Mouse (Mus musculus) small intestine, adult 2 months (tissue): Measurements from ENCODE around the gene Lgalsl. TPM values are rescaled to one million over a fixed set of nuclear protein-coding genes. Genes with fewer than 3 reads are reported as not detected.

Experiments
- H3K27ac ChIP-seq: fragments of 200-500 bp; 2 replicates; pipeline ENCODE4 v1.5.1; 2012; ENCODE audit warnings: low read depth, low read length, control low read depth, inconsistent platforms; ENCODE audit not compliant: insufficient read depth
- H3K27me3 ChIP-seq: fragments of 200-500 bp; 2 replicates; pipeline ENCODE4 v1.6.1; 2012; ENCODE audit warnings: mild to moderate bottlenecking, moderate library complexity, low read length, inconsistent platforms; ENCODE audit not compliant: control insufficient read depth, insufficient read depth
- H3K36me3 ChIP-seq: fragments of 200-500 bp; 2 replicates; pipeline ENCODE4 v1.6.1; 2012; ENCODE audit warnings: mild to moderate bottlenecking, low read length, control low read depth, inconsistent platforms; ENCODE audit not compliant: control insufficient read depth, insufficient read depth
- H3K4me1 ChIP-seq: fragments of 200-500 bp; 2 replicates; pipeline ENCODE4 v1.6.1; 2012; ENCODE audit warnings: low read length, inconsistent platforms, mixed read lengths; ENCODE audit not compliant: control insufficient read depth, insufficient read depth, insufficient read length
- H3K4me3 ChIP-seq: fragments of 200-500 bp; 2 replicates; pipeline ENCODE4 v1.5.1; 2012; ENCODE audit warnings: low read depth, mild to moderate bottlenecking, control low read depth, inconsistent platforms, low read length, moderate library complexity
- CTCF ChIP-seq: fragments of 200-500 bp; IDR thresholded peaks from 2 replicates; pipeline ENCODE4 v1.5.1; 2012; ENCODE audit warnings: low read depth, mild to moderate bottlenecking, control low read depth, inconsistent platforms, low read length, moderate library complexity, mixed read lengths; ENCODE audit not compliant: insufficient replicate concordance, insufficient read length; ENCODE audit errors: extremely low read depth
- POLR2A ChIP-seq: fragments of 200-500 bp; IDR thresholded peaks from 2 replicates; pipeline ENCODE4 v1.6.1; 2012; ENCODE audit warnings: low read depth, mild to moderate bottlenecking, control low read depth, inconsistent platforms, low read length, moderate library complexity
- WGBS: fragments of 180-500 bp; shearing (Covaris S2); methylation state at CpG from one replicate; pipeline ENCODE4 v1.1.7; 2018; 5-methylcytosine and 5-hydroxymethylcytosine counted together
- polyA plus RNA-seq: library from polyadenylated mRNA; depleted of rRNA; stranded (reverse); fragments of >200 nt; gene quantifications from 2 replicates; pipeline ENCODE4 v1.2.3, GENCODE M21; 2012

Lgalsl gene
- polyA plus RNA-seq, 1 experiment = 4.5 TPM

- H3K27ac ChIP-seq = peak overlapping the region; percentile 12; the same call in 1 of the 2 replicates
- peak overlapping the region; percentile 19; the same call in 1 of the 2 replicates for H3K4me3 ChIP-seq
- TF ChIP-seq CTCF (no peak), POLR2A (no peak)
- 52% methylated on average over 9 of the region's 9 CpGs for WGBS
- no peaks in the 10 kb centered on the region for H3K27me3 ChIP-seq
- H3K36me3 ChIP-seq = peaks cover 29% of the 10 kb centered on the region
- peaks cover 9% of the 10 kb centered on the region; the same call in 1 of the 2 replicates for H3K4me1 ChIP-seq
These were observed 1.7 kb downstream of the Lgalsl start for GRCm38 (mm10) chr11:20829056-20829686.

- Histone ChIP-seq H3K36me3 (peaks cover 29% of the 10 kb centered on the region), H3K27me3 (no peaks in the 10 kb centered on the region), H3K4me3 (no peak overlapping the region), H3K27ac (no peak overlapping the region), H3K4me1 (peaks cover 6% of the 10 kb centered on the region; the same call in 1 of the 2 replicates)
- no peak for TF ChIP-seq CTCF
- no peak for TF ChIP-seq POLR2A
- 92% methylated on average over 2 of the region's 2 CpGs for WGBS
These were observed 6.9 kb downstream of the Lgalsl start for GRCm38 (mm10) chr11:20823961-20824360.

DNA sequence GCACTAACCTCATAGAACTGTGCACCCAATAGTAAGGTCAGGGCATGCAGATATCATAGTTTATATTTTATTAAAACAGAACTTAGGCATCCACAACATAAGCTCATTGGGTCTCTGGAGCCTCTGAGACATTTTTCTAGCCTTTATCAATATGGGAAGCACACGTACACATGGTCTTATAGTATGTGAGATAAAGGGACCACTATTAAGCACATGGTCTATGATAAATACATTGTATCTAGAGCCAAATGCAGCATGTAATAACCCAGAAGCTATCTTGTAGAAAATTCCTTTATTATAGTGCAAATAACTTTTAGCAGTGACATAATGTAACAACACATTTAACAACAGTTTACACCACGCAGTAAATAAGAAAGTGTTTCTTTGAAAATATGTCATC, 7.6 kb downstream of the Lgalsl start:
- peaks cover 26% of the 10 kb centered on the region for H3K36me3 ChIP-seq
- H3K4me1 ChIP-seq = peaks cover 6% of the 10 kb centered on the region; the same call in 1 of the 2 replicates
- H3K27ac ChIP-seq = no peak overlapping the region
- TF ChIP-seq POLR2A (no peak), CTCF (no peak)
- WGBS = 88% methylated on average over 2 of the region's 2 CpGs
- H3K4me3 ChIP-seq = no peak overlapping the region
- no peaks in the 10 kb centered on the region for H3K27me3 ChIP-seq

GRCm38 (mm10) chr11:20821351-20821750, 9.5 kb downstream of the Lgalsl start:
- 89% methylated on average over 7 of the region's 7 CpGs for WGBS
- H3K27me3 ChIP-seq = no peaks in the 10 kb centered on the region

DNA sequence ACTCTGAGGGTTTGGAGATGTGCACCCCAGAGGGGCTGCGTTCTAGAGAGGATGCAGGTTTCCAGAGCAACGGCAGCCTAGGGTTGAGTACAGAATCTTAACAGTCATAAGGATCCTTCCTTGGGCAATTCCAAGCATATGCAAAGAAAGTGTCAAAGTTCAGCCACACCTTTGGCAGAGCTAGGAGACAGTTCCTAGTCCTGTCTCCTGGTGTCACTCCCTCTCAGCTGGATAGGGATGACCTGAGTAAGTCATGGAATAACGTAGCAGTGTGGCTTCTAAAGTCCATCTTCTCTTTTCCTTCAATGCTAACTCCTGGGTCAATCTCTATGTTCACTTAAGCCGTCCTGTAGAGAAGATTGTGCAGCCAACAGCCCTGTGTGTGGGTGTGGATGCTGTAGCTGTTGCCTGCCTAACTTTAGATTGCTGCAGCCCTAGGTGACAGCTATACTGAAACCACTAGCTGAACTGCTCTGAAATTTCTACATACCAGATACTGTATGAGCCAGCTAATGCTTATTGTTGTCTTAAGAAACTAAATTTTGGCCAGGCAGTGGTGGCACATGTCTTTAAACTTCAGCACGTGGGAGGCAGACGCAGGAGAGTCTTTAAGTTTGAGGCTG, 16.8 kb downstream of the Lgalsl start:
- Histone ChIP-seq H3K4me3 (no peak overlapping the region), H3K4me1 (peaks cover 3% of the 10 kb centered on the region; the same call in 1 of the 2 replicates), H3K27me3 (no peaks in the 10 kb centered on the region), H3K36me3 (no peaks in the 10 kb centered on the region), H3K27ac (peak overlapping the region; percentile 63)
- TF ChIP-seq POLR2A (no peak), CTCF (no peak)
- 55% methylated on average over 6 of the region's 6 CpGs for WGBS

More at GRCm38 (mm10) chr11:20821351-20821750, 9.5 kb downstream of the Lgalsl start:
- peaks cover 12% of the 10 kb centered on the region for H3K36me3 ChIP-seq
- H3K4me1 ChIP-seq = peaks cover 6% of the 10 kb centered on the region; the same call in 1 of the 2 replicates
- no peak overlapping the region for H3K4me3 ChIP-seq
- H3K27ac ChIP-seq = no peak overlapping the region
- TF ChIP-seq POLR2A (no peak), CTCF (no peak)

GRCm38 (mm10) chr11:20812153-20812887, 18.5 kb downstream of the Lgalsl start:
- H3K36me3 ChIP-seq = no peaks in the 10 kb centered on the region
- peaks cover 5% of the 10 kb centered on the region; the same call in 1 of the 2 replicates for H3K4me1 ChIP-seq
- 82% methylated on average over 5 of the region's 5 CpGs for WGBS
- H3K4me3 ChIP-seq = no peak overlapping the region
- no peak for TF ChIP-seq POLR2A
- H3K27me3 ChIP-seq = no peaks in the 10 kb centered on the region
- H3K27ac ChIP-seq = no peak overlapping the region

DNA sequence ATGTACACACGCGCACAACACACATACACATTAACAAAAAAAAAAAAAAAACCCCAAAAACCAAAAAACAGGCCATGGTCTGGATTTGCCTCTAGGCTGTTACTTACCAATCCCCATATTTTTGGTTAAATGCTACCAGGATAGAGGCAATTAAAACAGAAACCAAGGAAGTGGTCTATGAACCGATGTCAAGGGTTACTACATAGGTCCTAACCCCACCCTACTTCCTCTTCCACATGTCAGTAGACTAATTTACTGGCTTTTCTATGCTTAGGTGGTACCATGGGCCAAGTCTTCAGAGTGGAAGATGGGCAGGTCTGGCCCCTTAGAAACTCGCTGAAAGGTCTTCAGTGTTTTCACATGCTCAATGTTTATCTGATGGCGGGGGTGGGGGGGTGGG, 24.2 kb downstream of the Lgalsl start:
- Histone ChIP-seq H3K4me1 (peaks cover 8% of the 10 kb centered on the region; the same call in 1 of the 2 replicates), H3K27ac (no peak overlapping the region), H3K27me3 (no peaks in the 10 kb centered on the region), H3K4me3 (no peak overlapping the region), H3K36me3 (no peaks in the 10 kb centered on the region)
- TF ChIP-seq CTCF (no peak), POLR2A (no peak)
- 79% methylated on average over 5 of the region's 5 CpGs for WGBS
